Mouse (Mus musculus): ENCODE measurements around the gene Tcp11.

The Tcp11 gene

DNA sequence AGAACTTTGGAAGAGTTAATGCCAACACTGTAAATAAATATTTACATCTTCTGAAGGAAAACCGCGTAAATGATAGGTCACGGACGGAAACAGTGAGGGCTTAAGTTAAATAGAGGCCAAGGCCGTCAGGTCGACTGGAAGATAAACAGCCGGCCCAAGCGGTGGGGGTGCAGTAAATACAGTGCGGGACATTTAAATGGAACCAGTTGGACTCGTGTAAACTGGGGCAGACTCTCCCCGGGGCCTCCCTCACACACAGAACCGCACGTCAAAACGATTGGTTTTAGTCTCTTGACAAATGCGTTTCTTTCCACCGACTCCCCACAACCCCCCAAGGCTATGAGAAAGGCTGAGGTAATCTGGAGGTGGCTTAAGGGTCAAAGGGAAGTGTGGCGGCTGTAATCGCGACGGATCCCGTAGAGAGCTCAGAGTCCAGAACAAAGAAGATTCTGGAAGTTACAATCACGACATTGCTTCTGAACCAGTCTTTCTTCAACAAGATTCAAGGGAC is 4.0 kb upstream of the Tcp11 start:
- DNase-seq (ENCODE audit: low spot score) = no peak

DNA sequence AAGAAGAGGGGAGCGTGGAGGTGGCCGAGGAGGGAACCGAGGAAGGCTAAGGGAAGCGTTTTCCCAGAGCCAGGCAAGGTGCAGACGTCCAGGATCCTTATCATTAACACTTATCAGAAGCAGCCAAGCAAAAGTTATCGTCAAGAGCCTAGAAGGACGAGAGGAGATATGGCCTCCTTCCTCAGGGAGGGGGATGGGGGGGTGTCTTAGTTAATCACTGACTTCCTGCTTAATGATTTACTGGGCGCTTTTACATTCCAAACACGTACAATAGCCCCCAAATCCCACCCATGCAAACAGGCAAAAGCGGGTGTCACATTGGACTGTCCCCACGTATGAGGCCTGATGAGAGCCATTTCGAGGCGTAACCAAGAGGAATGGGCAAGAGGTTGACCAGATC is 2.4 kb upstream of the Tcp11 start:
- DNase-seq (ENCODE audit: low spot score) = no peak

DNA sequence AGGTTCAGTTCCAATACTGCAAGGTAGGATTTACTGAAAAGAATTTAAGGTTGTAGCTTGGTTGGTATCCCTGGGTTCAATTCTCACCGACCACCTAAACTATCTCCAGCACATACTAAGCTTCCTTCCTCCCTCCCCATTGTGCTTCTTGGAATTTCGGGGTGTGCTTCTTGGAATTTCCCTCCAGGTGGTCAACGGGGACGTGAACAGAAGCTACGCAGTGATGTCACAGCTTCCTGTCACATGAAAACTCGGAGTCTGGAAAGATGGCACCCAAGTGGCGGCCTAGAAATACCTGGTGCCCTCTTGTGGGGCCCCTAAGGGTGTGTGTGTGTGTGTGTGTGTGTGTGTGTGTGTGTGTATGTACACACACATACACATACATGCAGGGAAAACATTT is 1.4 kb upstream of the Tcp11 start:
- no peak for DNase-seq (ENCODE audit: low spot score)

DNA sequence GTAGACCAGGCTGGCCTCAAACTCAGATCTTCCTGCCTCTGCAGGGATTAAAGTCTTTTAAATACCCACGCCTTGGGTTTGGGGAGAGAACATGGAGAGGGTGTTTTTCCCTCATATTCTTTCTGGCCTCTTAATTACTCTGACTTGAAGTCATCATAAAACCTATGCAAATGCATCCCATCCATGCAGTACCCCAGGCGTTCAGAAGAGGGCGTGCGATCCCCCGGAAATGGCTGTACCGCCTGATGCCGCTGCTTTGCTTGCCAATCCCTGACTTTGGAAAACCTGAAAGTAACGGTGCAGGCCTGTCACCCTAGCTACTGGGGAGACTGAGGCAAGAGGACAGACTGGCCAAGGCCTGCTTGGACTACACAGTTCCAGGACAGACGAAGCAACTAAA is 946 bp upstream of the Tcp11 start:
- DNase-seq (ENCODE audit: low spot score) = no peak

DNA sequence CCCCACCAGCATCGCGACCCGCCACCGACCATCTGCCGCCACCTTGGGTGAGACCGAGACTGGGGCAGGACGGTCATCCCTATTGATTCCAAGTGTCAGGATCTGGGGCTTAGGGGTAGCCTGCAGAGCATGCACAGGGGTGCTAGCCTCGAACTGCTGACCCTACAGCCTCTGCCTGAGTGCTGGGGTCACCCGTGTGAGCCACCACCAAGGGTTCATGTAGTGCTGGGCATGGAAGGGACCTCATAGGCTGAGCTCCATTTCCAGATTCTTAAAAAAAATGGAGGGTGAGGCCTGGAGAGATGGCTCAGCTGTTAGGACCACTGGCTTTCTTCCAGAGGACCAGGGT is 352 bp upstream of the Tcp11 start:
- no peak for DNase-seq (ENCODE audit: low spot score)

DNA sequence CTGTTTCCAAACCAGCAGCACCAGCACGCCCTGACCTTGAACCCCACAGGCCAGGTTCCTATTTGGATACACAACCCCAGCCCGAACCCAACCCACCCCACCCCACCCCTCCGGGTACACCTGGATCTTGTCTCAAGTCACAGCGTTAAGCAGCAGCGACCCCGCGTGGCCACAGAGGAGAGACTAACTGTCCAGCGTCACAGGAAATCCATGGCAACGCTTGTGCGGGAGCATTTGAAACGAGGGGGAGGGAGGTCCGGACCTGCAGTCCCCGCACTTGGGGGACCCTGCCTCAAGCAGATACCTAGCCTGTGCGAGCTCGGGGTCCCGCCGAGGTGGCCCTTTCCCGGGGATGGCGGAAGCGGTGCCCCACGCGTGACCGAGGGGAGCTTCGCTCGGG is 821 bp downstream of the Tcp11 start:
- DNase-seq (ENCODE audit: low spot score) = no peak

DNA sequence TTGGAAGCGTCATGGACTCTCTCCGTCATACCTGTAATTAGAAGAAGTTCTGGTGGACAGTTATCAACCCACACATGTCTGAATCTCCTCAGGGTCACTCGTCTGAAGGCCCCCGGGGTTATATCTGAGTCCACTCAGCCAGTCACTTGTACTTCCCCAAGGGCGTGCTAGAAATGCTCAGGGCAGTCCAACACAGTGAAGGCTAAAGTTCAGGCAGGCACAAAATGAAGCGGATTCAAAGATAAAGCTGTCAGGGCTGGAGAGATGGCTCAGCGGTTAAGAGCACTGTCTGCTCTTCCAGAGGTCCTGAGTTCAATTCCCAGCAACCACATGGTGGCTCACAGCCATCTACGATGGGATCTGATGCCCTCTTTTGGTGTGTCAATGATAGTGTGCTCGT is 2.4 kb downstream of the Tcp11 start:
- DNase-seq (ENCODE audit: low spot score) = no peak

DNA sequence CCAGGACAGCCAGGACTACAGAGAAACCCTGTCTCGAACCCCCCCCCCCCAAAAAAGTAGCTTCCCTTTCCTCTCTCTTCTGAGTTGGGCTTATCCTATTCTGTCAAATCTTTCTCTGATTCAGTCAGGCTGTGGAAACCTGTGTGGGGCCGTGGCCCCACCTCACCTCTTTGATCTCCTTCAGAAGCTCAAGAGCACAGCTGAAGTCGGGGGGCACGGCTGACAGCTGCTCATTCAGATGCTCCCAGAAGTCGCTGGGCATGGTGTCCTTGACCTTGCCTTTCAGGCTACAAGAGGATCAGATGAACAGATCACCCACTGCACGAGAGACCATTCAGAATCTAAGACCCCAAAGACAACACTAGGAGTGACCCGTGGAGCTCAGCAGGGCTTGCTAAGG is 6.0 kb downstream of the Tcp11 start:
- DNase-seq (ENCODE audit: low spot score) = no peak

DNA sequence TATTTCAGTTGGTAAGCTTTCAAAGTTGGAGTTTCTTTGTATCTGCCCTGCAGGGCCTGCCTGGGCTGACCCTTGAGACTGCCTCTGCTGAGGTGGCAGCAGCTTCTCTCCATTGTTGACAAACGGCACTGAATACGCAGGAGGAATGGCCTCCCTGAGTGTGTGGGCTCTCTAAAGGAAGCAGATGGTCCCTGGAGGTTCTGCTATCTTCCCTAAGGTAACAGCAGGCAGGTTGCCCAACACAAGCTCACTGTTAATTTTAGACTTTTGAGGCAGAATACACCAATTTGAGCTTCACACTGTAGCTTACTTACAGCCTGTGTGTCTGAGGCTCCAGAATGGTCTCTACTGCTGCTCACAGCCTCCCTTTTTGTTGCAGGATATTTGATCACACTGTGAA is 7.7 kb downstream of the Tcp11 start:
- no peak for DNase-seq (ENCODE audit: low spot score)

DNA sequence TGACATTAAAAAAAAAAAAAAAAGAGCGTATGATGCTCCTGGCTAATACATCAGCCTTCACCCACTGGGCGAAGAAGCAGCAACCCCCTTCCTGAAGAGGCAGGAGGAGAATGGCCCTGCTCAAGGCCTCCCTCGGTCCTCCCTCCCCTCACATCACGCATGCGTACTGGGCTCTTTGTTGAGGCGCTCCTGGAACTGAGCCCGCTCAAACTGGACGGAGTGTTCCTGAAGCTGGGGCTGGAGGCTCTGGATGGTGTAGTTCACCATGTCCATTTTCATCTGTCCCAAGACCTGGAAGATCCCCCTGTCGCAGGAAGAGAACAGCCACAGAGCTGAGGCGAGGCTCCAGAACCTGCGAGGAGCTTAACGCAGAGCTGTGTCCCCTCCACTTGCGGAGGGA is 10.2 kb downstream of the Tcp11 start:
- no peak for DNase-seq (ENCODE audit: low spot score)

DNA sequence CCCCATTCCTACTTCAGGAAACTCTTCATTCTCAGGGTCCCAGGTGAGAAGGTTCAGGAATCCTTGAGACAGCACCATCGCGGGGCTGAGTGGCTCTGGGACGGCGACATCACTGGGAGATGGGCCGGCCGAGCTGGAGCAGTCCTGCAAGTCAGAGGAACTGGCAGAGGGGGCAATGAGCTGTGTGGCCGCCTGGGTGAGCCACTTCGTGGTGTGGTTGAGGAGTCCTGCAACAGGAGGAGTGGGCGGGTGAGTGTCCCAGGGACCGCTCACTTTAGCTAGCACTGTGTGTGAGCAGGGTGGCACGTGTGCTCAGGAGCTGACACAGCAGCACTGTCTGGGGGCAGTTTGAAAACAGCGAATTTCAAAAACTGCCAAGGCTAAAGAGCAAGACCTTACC is 11.0 kb downstream of the Tcp11 start:
- DNase-seq (ENCODE audit: low spot score) = no peak

DNA sequence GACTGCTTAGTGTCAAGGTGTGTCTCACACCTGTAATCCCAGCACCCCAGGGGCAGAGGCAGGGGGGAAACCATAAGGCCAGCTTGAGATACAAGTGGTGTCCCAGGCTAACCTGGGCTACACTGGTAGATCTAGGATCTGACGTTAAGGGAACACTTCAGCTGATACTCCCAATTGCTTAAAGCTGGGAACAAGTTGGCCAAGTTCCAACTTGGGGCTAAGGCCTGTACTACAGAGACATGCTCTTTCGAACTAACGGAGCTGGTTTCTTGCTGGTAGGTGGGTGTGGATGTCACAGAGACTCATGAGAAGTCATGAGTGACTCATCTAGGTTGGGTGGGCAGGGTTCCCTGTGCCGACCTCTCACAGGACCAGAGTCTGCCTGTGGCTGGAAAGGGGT is 13.1 kb downstream of the Tcp11 start:
- no peak for DNase-seq (ENCODE audit: low spot score)

DNA sequence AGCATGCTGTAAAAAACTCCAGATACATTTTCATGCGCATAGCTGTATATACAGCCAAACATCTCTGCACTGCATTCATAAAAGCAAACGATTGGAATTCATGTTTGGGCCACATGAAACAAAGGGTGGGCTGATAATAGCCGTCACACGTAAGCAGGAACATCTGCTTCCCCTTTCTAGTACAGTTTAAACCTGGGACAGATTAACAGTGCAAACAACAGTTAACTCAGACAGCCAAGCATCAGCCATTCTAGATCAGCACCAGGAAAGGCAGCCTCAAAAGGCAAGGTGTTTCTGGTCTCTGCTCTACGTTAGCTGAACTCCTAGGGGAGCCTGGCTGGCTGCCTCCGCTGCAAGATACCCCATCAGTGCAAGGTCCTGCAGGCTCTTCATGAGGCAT is 17.3 kb downstream of the Tcp11 start:
- no peak for DNase-seq (ENCODE audit: low spot score)

DNA sequence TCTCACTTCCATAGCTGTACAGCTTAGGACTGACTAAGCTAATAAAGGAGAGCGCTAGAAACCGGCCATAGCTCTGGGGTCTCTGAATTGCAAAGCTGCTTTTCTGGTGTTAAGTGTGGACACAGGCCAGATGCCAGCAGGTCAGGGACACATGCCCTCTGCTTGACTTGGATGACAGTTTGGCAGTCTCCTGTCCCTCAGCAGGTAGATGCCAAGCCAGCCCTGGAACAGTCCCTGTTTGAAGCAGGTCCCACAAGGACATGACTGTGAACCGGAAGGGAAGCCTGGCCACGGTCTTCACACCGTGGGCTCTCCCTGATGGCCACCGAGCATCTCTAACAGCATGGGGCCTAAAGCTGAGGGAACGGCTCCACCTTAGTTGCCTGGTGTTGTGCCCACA is 17.7 kb downstream of the Tcp11 start:
- DNase-seq (ENCODE audit: low spot score) = no peak

DNA sequence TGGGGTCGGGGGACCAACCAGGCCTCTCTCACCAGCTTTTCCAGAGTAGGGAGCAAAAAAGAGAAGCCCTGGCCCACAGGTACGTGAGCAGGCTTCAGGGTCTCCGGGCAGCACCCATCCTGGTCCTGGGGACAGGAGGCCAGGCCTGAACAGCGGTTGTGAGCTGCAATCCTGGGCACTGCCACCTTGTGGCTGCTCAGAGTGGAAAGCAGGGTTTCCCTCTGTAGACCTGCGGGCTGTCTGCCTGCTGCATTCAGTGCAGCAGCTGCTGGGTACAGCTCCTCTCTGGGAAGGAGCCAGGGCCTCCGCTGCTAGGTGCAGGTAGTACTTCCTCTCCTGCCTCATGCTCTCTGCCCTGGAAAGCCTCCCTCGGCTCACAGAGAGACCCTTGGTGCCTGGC is 19.0 kb downstream of the Tcp11 start:
- DNase-seq (ENCODE audit: low spot score) = no peak

DNA sequence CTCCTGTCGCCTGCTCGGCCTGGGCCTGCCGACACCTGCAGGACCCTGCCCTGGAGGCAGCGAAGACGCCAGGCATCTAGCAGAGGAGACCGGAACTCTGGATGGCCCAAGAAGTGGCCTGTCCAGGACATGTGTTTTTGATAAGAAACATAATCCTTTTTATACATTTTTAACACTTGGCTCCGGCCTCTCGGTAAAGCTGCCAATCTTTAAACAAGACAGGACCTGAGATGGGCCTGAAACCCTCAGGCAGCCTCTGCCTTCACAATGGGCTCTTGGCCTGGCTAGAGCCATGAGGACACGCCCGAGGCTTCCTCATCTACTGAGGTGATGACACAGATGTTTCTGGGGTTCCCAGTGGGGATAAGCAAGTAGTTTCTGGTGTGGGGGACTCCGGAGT is 19.8 kb downstream of the Tcp11 start:
- DNase-seq (ENCODE audit: low spot score) = no peak

DNA sequence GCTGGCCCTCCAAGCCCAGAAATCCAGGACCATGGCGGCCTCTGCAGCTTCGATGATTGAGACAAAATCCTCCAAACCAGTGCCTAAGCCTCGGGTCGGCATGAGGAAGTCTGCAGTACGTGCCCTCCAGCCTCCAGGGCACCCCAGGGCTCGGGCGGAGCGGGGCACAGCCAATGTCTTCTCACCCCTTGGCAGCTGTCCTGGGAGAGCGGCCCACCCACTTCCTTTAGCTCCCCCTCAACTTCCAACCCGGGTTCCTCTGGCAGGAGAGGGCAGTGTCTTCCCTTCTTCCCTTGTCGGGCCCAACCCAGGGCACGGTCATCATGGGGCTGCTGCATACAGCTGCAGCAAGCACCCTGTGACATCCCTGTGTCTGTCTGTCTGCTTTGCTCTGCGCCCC is 22.1 kb downstream of the Tcp11 start:
- DNase-seq (ENCODE audit: low spot score) = no peak

DNA sequence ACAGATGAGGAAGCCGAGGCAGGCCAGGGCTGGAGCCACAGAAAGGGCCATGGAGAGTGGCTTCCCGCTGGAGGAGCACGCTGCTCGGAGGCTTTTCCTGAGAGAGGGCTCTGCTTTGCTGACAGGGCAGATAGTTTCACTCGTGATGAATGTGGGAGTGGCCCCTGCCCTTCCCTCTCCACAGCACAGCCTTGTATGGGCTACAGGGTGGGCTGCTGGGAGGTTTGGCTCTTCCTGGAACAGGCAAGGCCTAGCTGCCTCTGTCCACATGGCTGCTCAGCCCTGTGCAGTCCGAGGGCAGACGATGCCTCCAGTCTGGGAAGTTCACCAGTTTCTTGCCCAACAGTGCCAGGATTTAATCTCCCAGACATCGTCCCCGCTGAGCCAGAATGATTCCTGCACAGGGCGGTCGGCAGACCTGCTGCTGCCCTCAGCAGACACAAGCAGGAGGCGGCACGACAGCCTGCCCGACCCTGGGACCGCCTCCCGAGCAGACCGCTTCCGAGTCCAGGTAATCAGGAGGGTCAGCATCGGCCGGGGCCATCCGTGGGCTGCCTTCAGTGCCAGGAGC is 28.1 kb downstream of the Tcp11 start:
- DNase-seq (ENCODE audit: low spot score) = no peak

DNA sequence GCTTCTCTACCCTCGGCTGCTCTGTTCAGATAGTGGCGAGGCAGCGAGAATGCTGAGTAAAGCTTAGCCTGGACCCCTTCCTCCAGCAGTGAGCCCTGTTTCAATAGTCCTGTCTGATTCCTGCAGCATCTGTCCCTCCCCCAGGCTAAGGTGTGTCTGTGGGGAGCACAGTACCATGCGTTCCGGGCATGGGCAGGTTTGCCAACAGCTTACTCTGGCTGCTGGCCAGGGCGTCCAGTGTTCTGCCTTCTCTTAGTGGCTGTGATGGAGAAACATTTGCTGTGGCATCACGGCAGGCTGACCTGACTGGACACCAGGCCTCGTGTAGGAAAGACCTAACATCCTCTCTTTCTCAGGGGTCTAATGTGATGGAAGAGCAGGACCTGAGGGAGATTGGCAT is 30.2 kb downstream of the Tcp11 start:
- DNase-seq (ENCODE audit: low spot score) = no peak

DNA sequence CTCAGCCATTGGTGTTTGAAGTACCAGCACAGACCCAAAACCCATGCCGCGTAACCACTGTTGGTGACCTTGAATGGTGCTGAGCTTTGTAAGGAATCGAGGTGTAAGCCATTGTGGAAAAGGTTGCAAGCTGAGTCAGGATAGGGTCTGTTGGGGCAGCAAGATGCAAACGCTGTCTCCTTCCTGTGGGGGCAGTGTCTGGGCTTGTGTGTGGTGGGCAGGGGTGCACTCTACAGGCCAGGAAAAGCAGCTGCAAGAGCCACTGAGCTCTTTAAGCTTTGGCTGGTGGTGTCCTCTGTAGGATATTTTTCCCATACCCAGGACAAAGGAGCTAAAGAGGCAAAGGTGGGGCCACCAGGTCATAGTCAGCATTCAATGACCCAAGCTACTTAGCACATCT is 32.0 kb downstream of the Tcp11 start:
- DNase-seq (ENCODE audit: low spot score) = no peak

DNA sequence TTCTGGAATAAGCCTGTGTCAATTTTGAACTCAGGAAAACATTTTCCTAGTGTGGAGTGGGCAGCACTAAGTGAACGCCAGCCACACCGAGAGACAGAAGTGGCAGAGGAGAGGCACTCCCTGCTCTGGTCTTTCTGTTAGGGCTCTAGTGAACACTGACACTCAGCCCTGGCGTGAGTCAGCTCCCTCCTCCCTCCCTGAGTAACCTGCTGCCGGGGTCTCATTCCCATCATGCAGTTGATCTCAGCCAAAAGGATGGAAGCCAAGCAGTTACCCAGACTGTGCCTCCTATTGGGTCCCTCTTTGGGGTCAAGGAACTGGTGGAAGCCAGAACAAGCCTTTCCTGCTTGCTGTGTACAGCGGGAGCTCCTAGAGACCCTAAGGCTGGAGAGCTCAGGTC is 32.9 kb downstream of the Tcp11 start:
- no peak for DNase-seq (ENCODE audit: low spot score)

DNA sequence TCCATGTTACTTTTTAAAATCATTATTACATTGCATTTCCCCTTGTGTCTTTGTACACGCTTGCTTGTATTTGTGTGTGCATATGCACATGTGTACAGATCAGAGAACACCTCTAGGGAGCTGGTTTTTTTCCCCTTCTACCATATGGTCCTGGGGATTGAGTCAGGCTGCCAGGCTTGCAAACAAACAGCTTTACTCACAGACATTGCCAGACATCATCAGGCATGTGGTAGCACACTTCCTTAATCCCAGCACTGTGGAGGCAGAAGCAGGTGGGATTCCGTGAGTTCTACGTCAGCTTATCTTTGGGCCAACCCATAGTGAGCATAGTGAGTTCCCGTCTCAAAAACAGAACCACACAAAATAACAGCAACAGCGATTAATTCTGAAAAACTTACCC is 33.4 kb downstream of the Tcp11 start:
- DNase-seq (ENCODE audit: low spot score) = no peak

DNA sequence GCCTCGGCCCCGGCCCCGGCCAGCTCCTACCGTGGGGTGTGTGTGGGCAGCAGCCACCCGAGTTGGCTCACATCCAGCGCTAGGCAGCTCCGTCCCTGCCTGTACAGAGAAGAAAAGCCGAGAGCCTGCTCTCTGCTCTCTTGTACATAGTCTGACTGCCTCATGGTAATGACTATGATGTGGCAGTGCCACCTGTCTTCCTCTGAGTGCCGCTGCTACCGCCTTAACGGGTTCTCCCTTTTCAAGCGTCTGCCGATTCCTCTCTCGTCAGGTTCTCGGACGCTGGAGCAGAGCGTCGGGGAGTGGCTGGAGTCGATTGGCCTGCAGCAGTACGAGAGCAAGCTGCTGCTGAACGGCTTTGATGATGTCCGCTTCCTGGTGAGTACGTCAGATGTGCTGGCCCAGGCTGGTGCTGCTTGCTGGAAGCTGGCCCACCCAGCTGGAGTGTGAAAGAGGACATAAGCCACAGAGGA is 38.1 kb downstream of the Tcp11 start:
- DNase-seq (ENCODE audit: low spot score) = no peak

DNA sequence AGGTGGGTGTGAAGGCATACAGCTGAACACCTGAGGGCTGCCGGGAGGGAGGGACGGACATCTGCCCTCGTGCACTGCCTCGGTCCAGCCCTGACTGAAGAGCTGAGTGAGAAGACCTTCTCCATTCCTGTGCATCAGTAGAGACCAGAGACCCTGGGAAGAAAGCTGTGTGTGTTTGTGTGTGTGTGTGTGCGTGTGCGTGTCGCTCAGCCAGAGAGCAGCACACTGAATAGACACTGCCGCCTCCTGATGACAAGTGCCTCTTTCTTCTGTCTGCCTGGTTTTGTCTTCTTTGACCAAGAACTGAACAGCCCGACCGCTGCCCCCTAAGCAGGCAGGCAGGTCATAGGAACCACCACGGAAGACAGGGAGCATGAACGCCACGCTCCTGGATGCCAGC is 39.1 kb downstream of the Tcp11 start:
- DNase-seq (ENCODE audit: low spot score) = no peak

DNA sequence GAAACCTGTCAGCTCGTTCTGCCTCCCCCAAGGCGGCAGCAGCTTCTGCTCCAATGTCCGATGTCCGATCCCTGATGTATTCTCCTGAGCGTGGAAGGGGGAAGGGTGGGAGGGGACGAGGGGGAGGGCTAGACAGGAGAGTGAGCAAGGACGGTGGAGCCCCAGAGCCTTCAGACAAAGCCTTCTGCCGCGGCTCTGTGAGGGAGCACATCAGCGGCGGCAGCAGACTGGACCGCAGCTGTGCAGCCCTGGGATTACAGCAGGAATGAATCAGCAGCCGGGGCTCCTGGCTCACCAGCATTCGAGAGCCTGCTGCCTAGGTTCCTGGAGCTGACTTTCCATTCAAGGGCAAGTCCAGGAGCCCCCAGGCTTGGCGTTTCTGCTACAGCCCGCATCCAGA is 39.8 kb downstream of the Tcp11 start:
- DNase-seq (ENCODE audit: low spot score) = no peak
